In the genomic region with DNA sequence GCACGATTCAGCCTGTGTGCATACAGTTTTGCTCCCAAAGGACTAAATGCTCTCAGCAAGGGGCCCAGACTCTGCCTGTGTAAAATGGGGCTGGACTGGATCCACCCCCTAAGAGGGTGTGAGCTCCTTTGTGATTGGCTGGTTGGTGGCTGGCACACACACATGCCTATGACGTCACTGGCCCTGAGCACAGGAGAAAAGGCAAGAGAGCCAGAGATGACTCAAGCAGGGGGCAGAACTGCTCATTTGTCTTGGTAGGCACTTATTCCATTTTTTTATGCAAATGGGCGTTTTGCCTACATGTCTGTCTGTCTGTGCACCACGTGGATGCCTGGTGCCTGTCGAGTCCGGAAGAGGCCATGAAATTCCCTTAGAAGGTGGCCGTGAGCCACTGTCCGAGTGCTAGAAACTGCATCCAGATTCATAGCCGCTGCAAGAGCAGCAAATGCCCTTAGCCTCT, we compare ENCODE assay signal across 9 mouse cellular contexts. TPM values are rescaled to one million over a fixed set of nuclear protein-coding genes. Genes with fewer than 3 reads are reported as not detected.
DNase-seq lines count a peak whose midpoint lies in the region; ATAC-seq and TF ChIP-seq lines count a peak whose summit lies in the region.
"Had no signal": no experiment of that assay in that cellular context is flagged by ENCODE, and none has a peak within 500 bp of the region (broad histone marks: within the 10 kb centered on the region; RNA-seq: fewer than 3 reads in every experiment).

No protein-coding gene starts in this region.

- TF ChIP-seq CTCF in intestine, postnatal 0 days (IDR thresholded peaks at IDR 0.05; ENCODE audit: low read depth) = peak; percentile 17; the same call in 1 of the 2 replicates

- peak overlapping the region; percentile 47 for H3K4me2 ChIP-seq in intestine, postnatal 0 days (replicated peaks; ENCODE audit: low read depth)
- H3K4me2 ChIP-seq in limb, embryonic 11.5 days (ENCODE audit: low read depth, severe bottlenecking) = peak overlapping the region; percentile 27; the same call in 1 of the 2 replicates
- H3K4me2 ChIP-seq in midbrain, embryonic 11.5 days = peak overlapping the region; percentile 28

- no peaks in the 10 kb centered on the region for H3K36me3 ChIP-seq in intestine, postnatal 0 days (ENCODE audit: control insufficient read depth, insufficient read depth)
- no peaks in the 10 kb centered on the region for H3K36me3 ChIP-seq in limb, embryonic 11.5 days (ENCODE audit: control insufficient read depth, insufficient read depth, low read length)
- no peaks in the 10 kb centered on the region for H3K36me3 ChIP-seq in midbrain, embryonic 11.5 days (ENCODE audit: control insufficient read depth, insufficient read depth, low read length)

- 17% methylated on average over 9 of the region's 9 CpGs for WGBS in intestine, postnatal 0 days
- 23% methylated on average over 9 of the region's 9 CpGs for WGBS in limb, embryonic 11.5 days
- 40% methylated on average over 9 of the region's 9 CpGs for WGBS in midbrain, embryonic 11.5 days

- peaks cover 4% of the 10 kb centered on the region; the same call in 1 of the 2 replicates for H3K4me1 ChIP-seq in intestine, postnatal 0 days (replicated peaks; ENCODE audit: control insufficient read depth, insufficient read depth, low read length)
- H3K4me1 ChIP-seq in limb, embryonic 11.5 days (ENCODE audit: control insufficient read depth, insufficient read depth, low read length) = 0 out of 2 replicates have a peak, but pooled peaks cover 4% of the 10 kb centered on the region
- peaks cover 2% of the 10 kb centered on the region; the same call in 1 of the 2 replicates for H3K4me1 ChIP-seq in midbrain, embryonic 11.5 days (ENCODE audit: control insufficient read depth, insufficient read depth, low read length)

- DNase-seq in urinary bladder, postnatal 14 days (ENCODE audit: low spot score) = peak; percentile 49
- DNase-seq in urinary bladder, adult 2 months (ENCODE audit: low spot score) = no peak
- peak; percentile 22 to 23 for DNase-seq in cerebellum, postnatal 36 days
- DNase-seq in gastrocnemius, postnatal 10 days = peak; percentile 41
- peak; percentile 79 for DNase-seq in limb, embryonic 11.5 days (ENCODE audit: low spot score)
- DNase-seq in midbrain, embryonic 11.5 days (ENCODE audit: low spot score, missing footprints) = peak; percentile 89
- peak; percentile 67 for DNase-seq in skeletal muscle tissue, adult 2 months (ENCODE audit: low read depth, low spot score)

- H3K27ac ChIP-seq in intestine, postnatal 0 days (ENCODE audit: low read depth, low read length) = no peak overlapping the region
- no peak overlapping the region for H3K27ac ChIP-seq in limb, embryonic 11.5 days (replicated peaks; ENCODE audit: low read depth, low read length)
- no peak overlapping the region for H3K27ac ChIP-seq in midbrain, embryonic 11.5 days (ENCODE audit: low read depth, low read length)

- ATAC-seq in intestine, postnatal 0 days = peak; percentile 77
- peak; percentile 65; the same call in 1 of the 2 replicates for ATAC-seq in limb, embryonic 11.5 days (ENCODE audit: insufficient number of reproducible peaks, low FRiP score, low TSS enrichment, low read depth)
- peak; percentile 68 for ATAC-seq in midbrain, embryonic 11.5 days (ENCODE audit: low FRiP score)

- H3K4me3 ChIP-seq in intestine, postnatal 0 days (ENCODE audit: low read depth, low read length) = no peak overlapping the region
- no peak overlapping the region for H3K4me3 ChIP-seq in limb, embryonic 11.5 days (ENCODE audit: low read depth, low read length)
- H3K4me3 ChIP-seq in midbrain, embryonic 11.5 days (ENCODE audit: low read depth, low read length) = no peak overlapping the region; the same call in 1 of the 2 replicates

- H3K9ac ChIP-seq in intestine, postnatal 0 days (ENCODE audit: low read depth, low read length) = no peak overlapping the region
- H3K9ac ChIP-seq in limb, embryonic 11.5 days (ENCODE audit: low read length) = no peak overlapping the region
- H3K9ac ChIP-seq in midbrain, embryonic 11.5 days (ENCODE audit: low read length) = no peak overlapping the region

- no peaks in the 10 kb centered on the region for H3K27me3 ChIP-seq in intestine, postnatal 0 days (replicated peaks; ENCODE audit: control insufficient read depth, insufficient read depth, low read length)
- no peaks in the 10 kb centered on the region for H3K27me3 ChIP-seq in limb, embryonic 11.5 days (ENCODE audit: control insufficient read depth, insufficient read depth, low read length)
- no peaks in the 10 kb centered on the region for H3K27me3 ChIP-seq in midbrain, embryonic 11.5 days (ENCODE audit: control insufficient read depth, insufficient read depth, low read length)

- no peaks in the 10 kb centered on the region for H3K9me3 ChIP-seq in intestine, postnatal 0 days (ENCODE audit: control insufficient read depth)
- no peaks in the 10 kb centered on the region for H3K9me3 ChIP-seq in limb, embryonic 11.5 days (ENCODE audit: control insufficient read depth, low read length)
- H3K9me3 ChIP-seq in midbrain, embryonic 11.5 days (ENCODE audit: control insufficient read depth, low read length) = no peaks in the 10 kb centered on the region

RNA-seq across cellular contexts. Expression of a gene that starts 10.7 kb away (rescaled TPM):
- not detected in 2 replicates for polyA plus RNA-seq in urinary bladder, adult 2 months (2012; rRNA removed)
- total RNA-seq in gastrocnemius, postnatal 10 days (2021) = not detected
- 7.0 and 8.2 TPM in 2 replicates for polyA plus RNA-seq in intestine, postnatal 0 days (2015; fragmentation: Nextera tagmentation; extraction: Ambion mirVana)
- not detected in 2 replicates for polyA plus RNA-seq in limb, embryonic 11.5 days (2014; fragmentation: Nextera tagmentation; extraction: Ambion mirVana)
- not detected in 2 replicates for polyA plus RNA-seq in midbrain, embryonic 11.5 days (2014; fragmentation: Nextera tagmentation; extraction: Ambion mirVana)
- total RNA-seq: adrenal gland, postnatal 4 days had no signal

RNA-seq across cellular contexts. Expression of a gene that starts 19.0 kb away (rescaled TPM):
- 0.18 and 0.28 TPM in 2 replicates for polyA plus RNA-seq in urinary bladder, adult 2 months (2012; rRNA removed)
- 1 to 10 TPM; 2.0 to 2.4 TPM for total RNA-seq in gastrocnemius, postnatal 10 days (2021)
- polyA plus RNA-seq in intestine, postnatal 0 days (2015; fragmentation: Nextera tagmentation; extraction: Ambion mirVana) = 23.8 and 26.9 TPM in 2 replicates
- polyA plus RNA-seq in limb, embryonic 11.5 days (2014; fragmentation: Nextera tagmentation; extraction: Ambion mirVana) = 1.1 and 1.8 TPM in 2 replicates
- 1.1 and 1.6 TPM in 2 replicates for polyA plus RNA-seq in midbrain, embryonic 11.5 days (2014; fragmentation: Nextera tagmentation; extraction: Ambion mirVana)

RNA-seq across cellular contexts. Expression of a gene that starts 50.9 kb away (rescaled TPM):
- polyA plus RNA-seq in urinary bladder, adult 2 months (2012; rRNA removed) = 1.7 and 2.0 TPM in 2 replicates
- 10 to 100 TPM; 18.8 to 19.2 TPM for total RNA-seq in gastrocnemius, postnatal 10 days (2021)
- 2.5 and 3.2 TPM in 2 replicates for polyA plus RNA-seq in intestine, postnatal 0 days (2015; fragmentation: Nextera tagmentation; extraction: Ambion mirVana)
- 0.29 and 0.47 TPM in 2 replicates for polyA plus RNA-seq in limb, embryonic 11.5 days (2014; fragmentation: Nextera tagmentation; extraction: Ambion mirVana)
- 0.10 and 0.15 TPM in 2 replicates for polyA plus RNA-seq in midbrain, embryonic 11.5 days (2014; fragmentation: Nextera tagmentation; extraction: Ambion mirVana)
